Mouse (Mus musculus) limb, embryonic 11.5 days (tissue): ENCODE measurements around the gene Pole3. TPM values are rescaled to one million over a fixed set of nuclear protein-coding genes. Genes with fewer than 3 reads are reported as not detected.

Experiments
- ATAC-seq: fragments of 200-750 bp; cut with Nextera tagmentation; 2 replicates; pipeline ENCODE4 v1.8.0; 2017; ENCODE audit warnings: low read depth; ENCODE audit not compliant: insufficient number of reproducible peaks, low FRiP score, low TSS enrichment
- DNase-seq: peaks from one replicate; pipeline ENCODE4 v3.0.0-alpha.2; 2015; ENCODE audit warnings: low spot score
- H3K27ac ChIP-seq: fragments of 300-500 bp; sonication (generic); replicated peaks from 2 replicates; pipeline ENCODE4 v1.5.1; 2014; ENCODE audit warnings: low read depth, mild to moderate bottlenecking, low read length
- H3K27me3 ChIP-seq: fragments of 300-500 bp; sonication (generic); 2 replicates; pipeline ENCODE4 v1.6.1; 2014; ENCODE audit warnings: mild to moderate bottlenecking, low read length, mixed read lengths; ENCODE audit not compliant: control insufficient read depth, insufficient read depth
- H3K36me3 ChIP-seq: fragments of 300-500 bp; sonication (generic); 2 replicates; pipeline ENCODE4 v1.6.1; 2014; ENCODE audit warnings: mild to moderate bottlenecking, low read length, moderate library complexity, mixed read lengths; ENCODE audit not compliant: control insufficient read depth, insufficient read depth
- H3K4me1 ChIP-seq: fragments of 300-500 bp; sonication (generic); 2 replicates; pipeline ENCODE4 v1.6.1; 2014; ENCODE audit warnings: low read length, mixed read lengths; ENCODE audit not compliant: control insufficient read depth, insufficient read depth
- H3K4me2 ChIP-seq: fragments of 300-500 bp; sonication (generic); 2 replicates; pipeline ENCODE4 v1.6.1; 2014; ENCODE audit warnings: low read depth, mild to moderate bottlenecking, moderate library complexity; ENCODE audit not compliant: severe bottlenecking
- H3K4me3 ChIP-seq: fragments of 300-500 bp; sonication (generic); 2 replicates; pipeline ENCODE4 v1.5.1; 2014; ENCODE audit warnings: low read depth, low read length
- H3K9ac ChIP-seq: fragments of 300-500 bp; sonication (generic); 2 replicates; pipeline ENCODE4 v1.6.1; 2014; ENCODE audit warnings: mild to moderate bottlenecking, low read length
- H3K9me3 ChIP-seq: fragments of 300-500 bp; sonication (generic); 2 replicates; pipeline ENCODE4 v1.6.1; 2016; ENCODE audit warnings: low read length; ENCODE audit not compliant: control insufficient read depth
- WGBS: fragments of 180-500 bp; shearing (Covaris S2); extraction: QIAGEN DNeasy Blood & Tissue Kit; methylation state at CpG from one replicate; pipeline ENCODE4 v1.1.7; 2014; 5-methylcytosine and 5-hydroxymethylcytosine counted together
- polyA plus RNA-seq: library from polyadenylated mRNA; unstranded; fragments of >200 nt; fragmentation: Nextera tagmentation; extraction: Ambion mirVana; gene quantifications from 2 replicates; pipeline ENCODE4 v1.2.1, GENCODE M21; 2014

Pole3 gene
- polyA plus RNA-seq, 1 experiment from 2014 or later: 107 TPM

- peaks cover 8% of the 10 kb centered on the region for H3K4me1 ChIP-seq
- no peaks in the 10 kb centered on the region for H3K9me3 ChIP-seq
- H3K4me3 ChIP-seq: no peak overlapping the region
- H3K27me3 ChIP-seq: no peaks in the 10 kb centered on the region
- no peak overlapping the region for H3K27ac ChIP-seq
- ATAC-seq (no peak), DNase-seq (no peak)
- 88% methylated on average over 1 of the region's 1 CpGs for WGBS
- no peak overlapping the region for H3K4me2 ChIP-seq
- peaks cover 12% of the 10 kb centered on the region for H3K36me3 ChIP-seq
- no peak overlapping the region for H3K9ac ChIP-seq
Observed at GRCm38 (mm10) chr4:62516579-62516978, 8.3 kb downstream of the Pole3 start.

GRCm38 (mm10) chr4:62516079-62516478, 8.8 kb downstream of the Pole3 start:
- Histone ChIP-seq H3K27me3 (no peaks in the 10 kb centered on the region), H3K36me3 (peaks cover 14% of the 10 kb centered on the region), H3K4me1 (peaks cover 8% of the 10 kb centered on the region), H3K4me2 (no peak overlapping the region), H3K4me3 (no peak overlapping the region), H3K9me3 (no peaks in the 10 kb centered on the region), H3K27ac (no peak overlapping the region; the same call in 1 of the 2 replicates), H3K9ac (no peak overlapping the region)
- 32% methylated on average over 2 of the region's 2 CpGs for WGBS
- DNase-seq: no peak
- ATAC-seq: no peak

- DNase-seq: no peak
- Histone ChIP-seq H3K4me2 (no peak overlapping the region), H3K27me3 (no peaks in the 10 kb centered on the region), H3K4me3 (no peak overlapping the region), H3K9ac (no peak overlapping the region), H3K36me3 (peaks cover 18% of the 10 kb centered on the region), H3K27ac (no peak overlapping the region), H3K4me1 (peaks cover 8% of the 10 kb centered on the region), H3K9me3 (no peaks in the 10 kb centered on the region)
- WGBS: 92% methylated on average over 3 of the region's 3 CpGs
- ATAC-seq: no peak
Observed at GRCm38 (mm10) chr4:62515490-62515889, 9.4 kb downstream of the Pole3 start.

- Histone ChIP-seq H3K27ac (no peak overlapping the region), H3K4me2 (no peak overlapping the region; the same call in 1 of the 2 replicates), H3K4me3 (no peak overlapping the region), H3K36me3 (peaks cover 23% of the 10 kb centered on the region), H3K4me1 (peaks cover 8% of the 10 kb centered on the region), H3K9me3 (no peaks in the 10 kb centered on the region), H3K9ac (no peak overlapping the region), H3K27me3 (no peaks in the 10 kb centered on the region)
- 89% methylated on average over 7 of the region's 7 CpGs for WGBS
- DNase-seq: no peak
- ATAC-seq: no peak
Observed at GRCm38 (mm10) chr4:62514995-62515394, 9.9 kb downstream of the Pole3 start.

- peaks cover 8% of the 10 kb centered on the region for H3K4me1 ChIP-seq
- peaks cover 32% of the 10 kb centered on the region for H3K36me3 ChIP-seq
- WGBS: 47% methylated on average over 11 of the region's 11 CpGs
- H3K4me2 ChIP-seq: no peak overlapping the region
- no peak; the same call in 1 of the 2 replicates for ATAC-seq
- H3K9ac ChIP-seq: no peak overlapping the region
- H3K27ac ChIP-seq: no peak overlapping the region
- no peak overlapping the region for H3K4me3 ChIP-seq
- no peaks in the 10 kb centered on the region for H3K9me3 ChIP-seq
- DNase-seq: no peak
- H3K27me3 ChIP-seq: no peaks in the 10 kb centered on the region
Observed at GRCm38 (mm10) chr4:62513998-62514506, 10.8 kb downstream of the Pole3 start.

- 91% methylated on average over 11 of the region's 11 CpGs for WGBS
- Histone ChIP-seq H3K36me3 (peaks cover 40% of the 10 kb centered on the region), H3K4me1 (no peaks in the 10 kb centered on the region), H3K27me3 (no peaks in the 10 kb centered on the region), H3K9me3 (no peaks in the 10 kb centered on the region), H3K9ac (no peak overlapping the region), H3K27ac (no peak overlapping the region), H3K4me2 (no peak overlapping the region), H3K4me3 (no peak overlapping the region)
- ATAC-seq (no peak), DNase-seq (no peak)
Observed at GRCm38 (mm10) chr4:62509946-62510345, 14.9 kb downstream of the Pole3 start.

GRCm38 (mm10) chr4:62508839-62509238, 16.0 kb downstream of the Pole3 start:
- no peaks in the 10 kb centered on the region for H3K4me1 ChIP-seq
- ATAC-seq (no peak), DNase-seq (no peak)
- H3K9ac ChIP-seq: no peak overlapping the region
- H3K27ac ChIP-seq: no peak overlapping the region
- no peaks in the 10 kb centered on the region for H3K27me3 ChIP-seq
- no peak overlapping the region for H3K4me3 ChIP-seq
- H3K9me3 ChIP-seq: no peaks in the 10 kb centered on the region
- no peak overlapping the region for H3K4me2 ChIP-seq
- H3K36me3 ChIP-seq: peaks cover 40% of the 10 kb centered on the region
- 92% methylated on average over 5 of the region's 5 CpGs for WGBS

GRCm38 (mm10) chr4:62506798-62507197, 18.1 kb downstream of the Pole3 start:
- ATAC-seq (no peak), DNase-seq (no peak)
- Histone ChIP-seq H3K27me3 (no peaks in the 10 kb centered on the region), H3K9ac (no peak overlapping the region), H3K4me2 (no peak overlapping the region), H3K4me1 (no peaks in the 10 kb centered on the region), H3K36me3 (peaks cover 28% of the 10 kb centered on the region), H3K27ac (no peak overlapping the region), H3K4me3 (no peak overlapping the region), H3K9me3 (no peaks in the 10 kb centered on the region)
- 49% methylated on average over 2 of the region's 2 CpGs for WGBS

- WGBS: 83% methylated on average over 3 of the region's 3 CpGs
- ATAC-seq (no peak), DNase-seq (no peak)
- peaks cover under 1% of the 10 kb centered on the region; the same call in 1 of the 2 replicates for H3K4me1 ChIP-seq
- no peaks in the 10 kb centered on the region for H3K27me3 ChIP-seq
- H3K27ac ChIP-seq: no peak overlapping the region
- no peaks in the 10 kb centered on the region for H3K9me3 ChIP-seq
- peaks cover 25% of the 10 kb centered on the region for H3K36me3 ChIP-seq
- no peak overlapping the region for H3K9ac ChIP-seq
- H3K4me2 ChIP-seq: no peak overlapping the region
- H3K4me3 ChIP-seq: no peak overlapping the region
Observed at GRCm38 (mm10) chr4:62505991-62506390, 18.9 kb downstream of the Pole3 start.
